Mouse (Mus musculus): ENCODE measurements around the gene Cers5. TPM values are rescaled to one million over a fixed set of nuclear protein-coding genes. Genes with fewer than 3 reads are reported as not detected.

Gene Cers5
- polyA plus RNA-seq, 1 experiment: not detected

DNA sequence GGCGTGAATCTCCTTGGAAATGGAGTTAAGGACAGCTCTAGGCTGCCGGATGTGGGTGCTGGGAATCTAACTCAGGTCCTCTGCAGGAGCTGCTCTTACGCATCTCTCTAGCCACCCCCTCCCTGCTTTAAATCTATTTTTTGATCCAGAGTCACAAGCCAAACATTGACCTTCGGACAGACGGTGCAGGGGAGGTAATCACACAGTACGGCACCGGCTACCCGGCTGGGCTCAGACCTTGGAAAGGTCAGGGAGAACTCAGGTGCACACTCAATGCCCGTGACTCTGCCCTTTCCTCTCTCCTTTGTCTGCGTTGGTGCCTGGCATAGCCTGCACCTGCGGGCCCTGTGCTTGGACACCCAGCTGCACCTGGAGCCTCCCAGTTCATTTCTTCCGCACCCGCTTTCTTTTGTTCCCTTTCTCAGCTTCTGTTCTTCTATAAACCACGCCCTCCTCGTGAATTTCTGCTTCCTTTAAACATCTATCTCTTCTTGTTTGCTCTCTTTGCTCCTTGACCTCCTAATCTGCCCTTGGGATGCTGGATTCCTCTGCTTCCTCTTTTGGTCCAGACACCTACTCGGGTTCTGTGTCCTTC lies 19.6 kb upstream of the Cers5 start:
- 95% methylated on average over 16 of the region's 16 CpGs for WGBS
- Histone ChIP-seq H3K4me1 (ENCODE audit: control insufficient read depth, insufficient read depth, low read length) (peaks cover 13% of the 10 kb centered on the region), H3K27ac (ENCODE audit: insufficient read depth, low read depth, low read length) (no peak overlapping the region), H3K4me3 (ENCODE audit: insufficient read depth, low read depth, low read length) (no peak overlapping the region)
- no peak for TF ChIP-seq POLR2A (IDR thresholded peaks at IDR 0.05; ENCODE audit: insufficient read depth, low read depth, low read length)
- TF ChIP-seq CTCF (IDR thresholded peaks at IDR 0.05; ENCODE audit: insufficient read depth, low read depth, low read length): no peak

DNA sequence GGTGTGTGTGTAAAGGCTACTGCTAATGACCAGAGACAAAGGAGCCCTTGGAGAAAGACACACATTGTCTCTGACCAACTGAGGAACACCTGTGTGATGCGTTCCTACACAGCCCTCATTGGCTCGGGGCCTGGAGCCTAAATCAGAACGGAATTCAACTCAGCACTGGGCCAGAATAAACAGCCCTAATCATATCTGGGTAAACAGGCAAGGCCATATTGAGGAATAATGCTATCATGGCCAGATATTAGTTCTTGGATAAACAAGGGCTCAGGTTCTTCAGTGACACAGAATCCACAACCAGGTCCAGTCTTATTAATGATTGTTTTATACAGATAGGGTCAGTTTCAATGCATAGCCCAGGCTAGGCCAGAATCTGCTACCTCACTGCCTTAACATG lies 18.3 kb upstream of the Cers5 start:
- 77% methylated on average over 3 of the region's 3 CpGs for WGBS

DNA sequence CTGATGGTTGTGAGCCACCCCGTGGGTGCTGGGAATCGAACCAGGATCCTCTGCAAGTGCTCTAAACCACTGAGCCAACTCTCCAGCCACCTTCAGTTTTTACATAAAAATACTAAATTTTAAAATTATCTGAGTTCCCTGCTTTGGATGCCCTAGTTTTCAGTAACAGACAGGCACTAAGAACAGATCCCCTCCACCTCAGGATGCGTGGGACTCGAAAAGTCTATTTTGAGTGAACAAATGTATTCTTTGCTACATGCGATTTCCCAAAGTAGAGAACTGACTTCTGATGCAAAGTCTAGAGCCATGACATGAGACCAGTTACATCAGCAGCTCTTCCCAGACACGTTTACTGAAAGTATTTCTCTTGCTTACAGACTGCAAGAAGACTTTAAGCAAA lies 17.8 kb upstream of the Cers5 start:
- Histone ChIP-seq H3K4me3 (ENCODE audit: insufficient read depth, low read depth, low read length) (no peak overlapping the region), H3K4me1 (ENCODE audit: control insufficient read depth, insufficient read depth, low read length) (peaks cover 17% of the 10 kb centered on the region), H3K27ac (ENCODE audit: insufficient read depth, low read depth, low read length) (no peak overlapping the region)
- 90% methylated on average over 6 of the region's 6 CpGs for WGBS
- TF ChIP-seq POLR2A (IDR thresholded peaks at IDR 0.05; ENCODE audit: insufficient read depth, low read depth, low read length) (no peak), CTCF (IDR thresholded peaks at IDR 0.05; ENCODE audit: insufficient read depth, low read depth, low read length) (no peak)

More for the DNA sequence above, 18.3 kb upstream of the Cers5 start:
- no peak for TF ChIP-seq POLR2A (IDR thresholded peaks at IDR 0.05; ENCODE audit: insufficient read depth, low read depth, low read length)
- TF ChIP-seq CTCF (IDR thresholded peaks at IDR 0.05; ENCODE audit: insufficient read depth, low read depth, low read length): no peak
- Histone ChIP-seq H3K4me3 (ENCODE audit: insufficient read depth, low read depth, low read length) (no peak overlapping the region), H3K4me1 (ENCODE audit: control insufficient read depth, insufficient read depth, low read length) (peaks cover 17% of the 10 kb centered on the region), H3K27ac (ENCODE audit: insufficient read depth, low read depth, low read length) (no peak overlapping the region)

DNA sequence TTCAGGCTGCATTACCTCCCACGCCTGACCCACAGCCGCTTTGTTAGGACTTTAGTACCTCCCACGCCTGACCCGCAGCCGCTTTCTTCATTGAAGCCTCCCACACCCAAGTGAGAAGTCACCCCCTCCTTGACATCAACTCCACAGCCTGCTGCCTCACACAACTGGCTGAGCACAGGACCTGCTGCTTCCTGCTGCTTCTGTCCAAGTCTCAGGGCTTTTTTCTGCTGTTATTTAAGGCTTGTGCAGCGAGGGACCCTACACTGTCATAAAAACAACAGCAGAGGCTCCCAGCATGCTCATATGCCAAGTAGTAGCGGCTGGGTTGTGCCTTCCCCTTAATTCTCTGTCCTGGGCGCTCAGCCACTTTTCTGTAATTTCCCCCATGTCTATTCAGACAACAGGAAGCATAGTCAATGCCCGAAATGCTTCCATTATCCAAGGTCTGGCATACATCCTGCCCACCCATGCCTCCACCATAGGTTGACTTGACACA lies 15.0 kb upstream of the Cers5 start:
- 11% methylated on average over 9 of the region's 9 CpGs for WGBS
- TF ChIP-seq POLR2A (IDR thresholded peaks at IDR 0.05; ENCODE audit: insufficient read depth, low read depth, low read length): no peak
- TF ChIP-seq CTCF (IDR thresholded peaks at IDR 0.05; ENCODE audit: insufficient read depth, low read depth, low read length): no peak
- Histone ChIP-seq H3K4me1 (ENCODE audit: control insufficient read depth, insufficient read depth, low read length) (peaks cover 17% of the 10 kb centered on the region), H3K4me3 (ENCODE audit: insufficient read depth, low read depth, low read length) (no peak overlapping the region), H3K27ac (ENCODE audit: insufficient read depth, low read depth, low read length) (peak overlapping the region; percentile 83)

DNA sequence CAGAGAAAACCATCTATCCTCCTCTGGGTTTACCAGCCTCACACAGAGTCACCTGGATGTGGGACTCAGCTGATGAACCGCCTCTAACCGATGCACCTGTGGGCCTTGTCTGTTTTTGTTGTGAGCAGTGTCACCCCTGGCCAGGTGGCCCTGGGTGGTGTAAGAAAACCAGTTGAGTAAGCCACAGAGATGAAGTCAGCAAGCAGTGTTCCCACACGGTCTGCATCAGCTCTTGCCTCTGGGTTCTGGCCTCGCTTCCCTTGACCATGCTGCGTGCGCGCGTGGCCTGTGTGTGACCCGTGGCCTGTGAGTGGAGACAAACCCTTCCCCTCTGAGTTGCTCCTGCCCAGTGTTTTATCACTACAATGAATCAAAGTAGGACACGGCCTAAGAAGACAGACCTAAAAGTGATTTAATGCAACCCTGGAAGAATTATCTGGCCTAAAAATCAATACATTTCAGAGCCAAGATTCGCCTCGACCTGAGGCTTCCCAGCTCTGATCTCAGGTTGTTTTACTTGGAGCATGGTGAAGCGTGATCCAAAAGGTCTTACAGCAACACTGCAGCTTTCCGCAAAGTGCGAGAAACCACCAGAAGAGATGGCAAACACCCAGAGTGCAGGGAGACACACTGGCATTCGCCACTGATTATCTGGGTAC lies 6.1 kb upstream of the Cers5 start:
- H3K27ac ChIP-seq (ENCODE audit: insufficient read depth, low read depth, low read length): no peak overlapping the region
- H3K4me1 ChIP-seq (ENCODE audit: control insufficient read depth, insufficient read depth, low read length): no peaks in the 10 kb centered on the region
- no peak overlapping the region for H3K4me3 ChIP-seq (ENCODE audit: insufficient read depth, low read depth, low read length)
- WGBS: 95% methylated on average over 16 of the region's 16 CpGs
- TF ChIP-seq POLR2A (IDR thresholded peaks at IDR 0.05; ENCODE audit: insufficient read depth, low read depth, low read length) (no peak), CTCF (IDR thresholded peaks at IDR 0.05; ENCODE audit: insufficient read depth, low read depth, low read length) (no peak)

DNA sequence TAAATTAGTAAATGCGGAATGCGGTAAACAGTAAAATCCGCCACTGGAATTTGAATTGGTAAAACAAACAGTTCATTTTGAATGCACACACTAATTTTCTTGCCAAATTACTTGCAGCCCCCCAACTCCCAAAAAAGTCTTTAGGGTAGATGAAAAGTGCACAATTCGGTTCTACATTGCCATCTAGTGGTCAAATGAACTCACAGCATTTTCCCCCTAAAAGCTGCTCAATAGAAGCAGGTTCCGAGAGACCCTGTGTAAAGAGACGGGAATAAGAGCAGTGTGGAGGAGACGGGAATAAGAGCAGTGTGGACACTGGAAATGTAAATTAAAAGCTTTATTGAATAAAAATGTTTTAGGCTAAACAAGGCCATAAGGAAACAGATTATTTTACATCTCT lies 5.5 kb upstream of the Cers5 start:
- WGBS: 13% methylated on average over 7 of the region's 7 CpGs

DNA sequence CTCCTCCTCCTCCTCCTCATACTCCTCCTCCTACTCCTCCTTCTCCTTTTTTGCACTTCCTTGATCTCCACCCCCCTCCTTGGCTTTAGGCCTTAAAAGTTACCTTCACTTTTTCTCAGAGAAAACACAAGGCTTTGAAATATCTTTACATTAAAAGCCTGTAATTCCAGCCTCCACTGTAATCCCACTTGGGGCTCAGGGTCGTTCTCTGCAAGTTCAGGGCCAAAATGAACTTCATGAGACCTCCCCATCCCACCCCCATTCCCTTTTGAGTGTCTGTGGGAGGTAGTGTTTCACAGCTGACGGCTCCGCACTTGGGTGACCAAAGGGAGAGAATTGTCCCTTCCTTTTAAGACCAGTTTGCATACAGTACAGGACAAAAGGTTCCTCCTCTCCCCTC lies 240 bp upstream of the Cers5 start:
- Histone ChIP-seq H3K4me1 (ENCODE audit: control insufficient read depth, insufficient read depth, low read length) (peaks cover 4% of the 10 kb centered on the region; the same call in 1 of the 2 replicates), H3K27ac (ENCODE audit: insufficient read depth, low read depth, low read length) (no peak overlapping the region; the same call in 1 of the 2 replicates), H3K4me3 (ENCODE audit: insufficient read depth, low read depth, low read length) (peak overlapping the region; percentile 92; the same call in 1 of the 2 replicates)
- TF ChIP-seq POLR2A (IDR thresholded peaks at IDR 0.05; ENCODE audit: insufficient read depth, low read depth, low read length) (no peak), CTCF (IDR thresholded peaks at IDR 0.05; ENCODE audit: insufficient read depth, low read depth, low read length) (no peak)
- 39% methylated on average over 3 of the region's 3 CpGs for WGBS

More for the DNA sequence above, 5.5 kb upstream of the Cers5 start:
- H3K4me1 ChIP-seq (ENCODE audit: control insufficient read depth, insufficient read depth, low read length): no peaks in the 10 kb centered on the region
- H3K4me3 ChIP-seq (ENCODE audit: insufficient read depth, low read depth, low read length): no peak overlapping the region
- no peak for TF ChIP-seq POLR2A (IDR thresholded peaks at IDR 0.05; ENCODE audit: insufficient read depth, low read depth, low read length)
- no peak for TF ChIP-seq CTCF (IDR thresholded peaks at IDR 0.05; ENCODE audit: insufficient read depth, low read depth, low read length)
- H3K27ac ChIP-seq (ENCODE audit: insufficient read depth, low read depth, low read length): no peak overlapping the region

DNA sequence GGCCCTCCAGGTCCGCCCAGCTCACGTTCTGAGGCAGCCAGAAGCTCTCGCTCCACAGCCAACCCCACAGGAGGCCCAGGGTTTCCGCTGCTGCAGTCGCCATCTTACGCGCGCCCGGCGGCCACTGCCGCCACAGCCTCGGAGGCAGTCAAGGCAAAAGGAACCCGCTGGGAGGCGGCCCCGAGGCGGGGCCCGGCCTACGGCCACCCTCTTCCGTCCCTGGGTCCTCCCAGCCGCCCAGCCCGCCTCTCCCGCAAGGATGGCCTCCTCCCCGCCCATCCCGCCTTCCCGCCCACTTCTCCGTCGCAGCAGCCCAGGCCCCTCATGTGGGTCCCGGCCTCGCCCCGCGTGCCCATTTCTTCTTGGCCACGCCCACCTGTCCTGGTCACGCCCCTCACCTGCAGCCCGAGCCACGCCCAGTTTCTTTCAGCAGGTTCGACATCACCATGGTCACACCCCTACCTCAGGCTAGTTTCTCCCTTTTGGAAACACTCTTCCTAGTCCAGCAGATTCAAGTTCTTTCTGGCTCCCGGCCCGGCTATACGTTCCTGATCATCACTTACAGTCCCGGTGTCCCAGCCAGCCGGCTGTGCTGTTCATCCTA lies 306 bp downstream of the Cers5 start:
- Histone ChIP-seq H3K4me3 (ENCODE audit: insufficient read depth, low read depth, low read length) (peak overlapping the region; percentile 92), H3K4me1 (ENCODE audit: control insufficient read depth, insufficient read depth, low read length) (peaks cover 4% of the 10 kb centered on the region; the same call in 1 of the 2 replicates), H3K27ac (ENCODE audit: insufficient read depth, low read depth, low read length) (peak overlapping the region; percentile 90)
- 1% methylated on average over 41 of the region's 41 CpGs for WGBS
- TF ChIP-seq POLR2A (IDR thresholded peaks at IDR 0.05; ENCODE audit: insufficient read depth, low read depth, low read length) (peak; percentile 95), CTCF (IDR thresholded peaks at IDR 0.05; ENCODE audit: insufficient read depth, low read depth, low read length) (no peak)
